Mouse (Mus musculus) neural tube, embryonic 13.5 days (tissue): Measurements from ENCODE around the gene Cflar. TPM values are rescaled to one million over a fixed set of nuclear protein-coding genes. Genes with fewer than 3 reads are reported as not detected.
"Not testable (repeated sequence)": the region's sequence is repeated elsewhere in the genome, so short reads cannot be mapped to it uniquely, and the experiment has no call there.

ENCODE experiments used
- ATAC-seq: fragments of 200-750 bp; cut with Nextera tagmentation; 2 replicates; pipeline ENCODE4 v1.8.0; 2017; ENCODE audit warnings: low read depth, mild to moderate bottlenecking, moderate TSS enrichment, moderate library complexity
- H3K27ac ChIP-seq: fragments of 300-500 bp; sonication (generic); replicated peaks from 2 replicates; pipeline ENCODE4 v1.5.1; 2015; ENCODE audit warnings: moderate library complexity, mild to moderate bottlenecking, inconsistent platforms
- H3K27me3 ChIP-seq: fragments of 300-500 bp; sonication (generic); 2 replicates; pipeline ENCODE4 v1.6.1; 2015; ENCODE audit warnings: mild to moderate bottlenecking, inconsistent platforms
- H3K36me3 ChIP-seq: fragments of 300-500 bp; sonication (generic); 2 replicates; pipeline ENCODE4 v1.6.1; 2015; ENCODE audit warnings: mild to moderate bottlenecking, inconsistent platforms
- H3K4me1 ChIP-seq: fragments of 300-500 bp; sonication (generic); replicated peaks from 2 replicates; pipeline ENCODE4 v1.6.1; 2015; ENCODE audit warnings: inconsistent platforms
- H3K4me2 ChIP-seq: fragments of 300-500 bp; sonication (generic); 2 replicates; pipeline ENCODE4 v1.6.1; 2015; ENCODE audit warnings: inconsistent platforms, mild to moderate bottlenecking, moderate library complexity
- H3K4me3 ChIP-seq: fragments of 300-500 bp; sonication (generic); 2 replicates; pipeline ENCODE4 v1.5.1; 2015; ENCODE audit warnings: mild to moderate bottlenecking, inconsistent platforms
- H3K9ac ChIP-seq: fragments of 300-500 bp; sonication (generic); 2 replicates; pipeline ENCODE4 v1.6.1; 2015; ENCODE audit warnings: moderate library complexity, mild to moderate bottlenecking, inconsistent platforms
- H3K9me3 ChIP-seq: fragments of 300-500 bp; sonication (generic); 2 replicates; pipeline ENCODE4 v1.6.1; 2016; ENCODE audit warnings: inconsistent platforms
- WGBS: fragments of 180-500 bp; shearing (Covaris S2); methylation state at CpG from one replicate; pipeline ENCODE4 v1.1.7; 2015; 5-methylcytosine and 5-hydroxymethylcytosine counted together
- polyA plus RNA-seq: library from polyadenylated mRNA; unstranded; fragments of >200 nt; fragmentation: Nextera tagmentation; extraction: Ambion mirVana; gene quantifications from 2 replicates; pipeline ENCODE4 v1.2.1, GENCODE M21; 2015

Cflar gene
- polyA plus RNA-seq, 1 experiment from 2014 or later, result 15.4 TPM

GRCm38 (mm10) chr1:58743252-58743651 is 31.9 kb downstream of the Cflar start:
- WGBS, result 95% methylated on average over 6 of the region's 6 CpGs
- Histone ChIP-seq H3K4me1 (no peaks in the 10 kb centered on the region), H3K36me3 (peaks cover 58% of the 10 kb centered on the region), H3K27ac (no peak overlapping the region), H3K4me3 (no peak overlapping the region), H3K4me2 (no peak overlapping the region), H3K27me3 (no peaks in the 10 kb centered on the region), H3K9ac (no peak overlapping the region), H3K9me3 (no peaks in the 10 kb centered on the region)
- no peak for ATAC-seq

GRCm38 (mm10) chr1:58744645-58745044 is 33.3 kb downstream of the Cflar start:
- Histone ChIP-seq H3K27ac (no peak overlapping the region), H3K4me1 (no peaks in the 10 kb centered on the region), H3K9ac (no peak overlapping the region), H3K27me3 (no peaks in the 10 kb centered on the region), H3K4me3 (no peak overlapping the region), H3K4me2 (no peak overlapping the region), H3K9me3 (no peaks in the 10 kb centered on the region), H3K36me3 (peaks cover 62% of the 10 kb centered on the region)
- no peak for ATAC-seq
- 90% methylated on average over 7 of the region's 7 CpGs for WGBS

GRCm38 (mm10) chr1:58746880-58747279 is 35.6 kb downstream of the Cflar start:
- no peak overlapping the region for H3K9ac ChIP-seq
- no peak overlapping the region for H3K4me3 ChIP-seq
- H3K9me3 ChIP-seq, result no peaks in the 10 kb centered on the region
- no peaks in the 10 kb centered on the region for H3K27me3 ChIP-seq
- no peak overlapping the region for H3K4me2 ChIP-seq
- H3K4me1 ChIP-seq, result no peaks in the 10 kb centered on the region
- no peak overlapping the region for H3K27ac ChIP-seq
- ATAC-seq, result no peak; the same call in 1 of the 2 replicates
- WGBS, result 75% methylated on average over 9 of the region's 9 CpGs
- peaks cover 41% of the 10 kb centered on the region for H3K36me3 ChIP-seq

GRCm38 (mm10) chr1:58759451-58759850 is 48.1 kb downstream of the Cflar start:
- H3K9me3 ChIP-seq, result no peaks in the 10 kb centered on the region
- WGBS, result 96% methylated on average over 3 of the region's 3 CpGs

GRCm38 (mm10) chr1:58760581-58760980 is 49.3 kb downstream of the Cflar start:
- H3K9ac ChIP-seq, result no peak overlapping the region
- H3K9me3 ChIP-seq, result no peaks in the 10 kb centered on the region
- H3K36me3 ChIP-seq, result 0 out of 2 replicates have a peak, but pooled peaks cover 7% of the 10 kb centered on the region
- ATAC-seq, result no peak
- no peak overlapping the region for H3K27ac ChIP-seq
- no peak overlapping the region for H3K4me2 ChIP-seq
- 92% methylated on average over 1 of the region's 1 CpGs for WGBS
- H3K4me1 ChIP-seq, result no peaks in the 10 kb centered on the region
- H3K4me3 ChIP-seq, result no peak overlapping the region
- H3K27me3 ChIP-seq, result no peaks in the 10 kb centered on the region

More at GRCm38 (mm10) chr1:58759451-58759850, 48.1 kb downstream of the Cflar start:
- no peak overlapping the region for H3K9ac ChIP-seq
- H3K4me2 ChIP-seq, result no peak overlapping the region
- no peaks in the 10 kb centered on the region for H3K27me3 ChIP-seq
- no peak for ATAC-seq
- no peak overlapping the region for H3K27ac ChIP-seq
- no peaks in the 10 kb centered on the region for H3K4me1 ChIP-seq
- H3K4me3 ChIP-seq, result no peak overlapping the region
- 0 out of 2 replicates have a peak, but pooled peaks cover 9% of the 10 kb centered on the region for H3K36me3 ChIP-seq

GRCm38 (mm10) chr1:58761391-58762275 is 50.3 kb downstream of the Cflar start:
- 83% methylated on average over 5 of the region's 5 CpGs for WGBS
- not testable (repeated sequence) for H3K4me2 ChIP-seq, H3K9me3 ChIP-seq, H3K36me3 ChIP-seq, H3K27me3 ChIP-seq, H3K27ac ChIP-seq, H3K9ac ChIP-seq, H3K4me1 ChIP-seq, ATAC-seq, H3K4me3 ChIP-seq

GRCm38 (mm10) chr1:58762576-58762975 is 51.3 kb downstream of the Cflar start:
- no peaks in the 10 kb centered on the region for H3K4me1 ChIP-seq
- H3K36me3 ChIP-seq, result 0 out of 2 replicates have a peak, but pooled peaks cover 7% of the 10 kb centered on the region
- H3K9me3 ChIP-seq, result no peaks in the 10 kb centered on the region
- H3K4me2 ChIP-seq, result no peak overlapping the region
- WGBS, result 84% methylated on average over 5 of the region's 5 CpGs
- H3K9ac ChIP-seq, result no peak overlapping the region
- no peak for ATAC-seq
- no peaks in the 10 kb centered on the region for H3K27me3 ChIP-seq
- no peak overlapping the region for H3K27ac ChIP-seq
- no peak overlapping the region for H3K4me3 ChIP-seq

- not testable (repeated sequence) for H3K9me3 ChIP-seq, H3K4me2 ChIP-seq, H3K4me3 ChIP-seq, H3K27me3 ChIP-seq, H3K27ac ChIP-seq, H3K4me1 ChIP-seq, ATAC-seq, H3K36me3 ChIP-seq, H3K9ac ChIP-seq
- 88% methylated on average over 4 of the region's 4 CpGs for WGBS
These were observed 55.1 kb downstream of the Cflar start for GRCm38 (mm10) chr1:58766446-58766845.

- no peak for ATAC-seq
These were observed 57.8 kb downstream of the Cflar start for GRCm38 (mm10) chr1:58769136-58769535.

GRCm38 (mm10) chr1:58769701-58770100 is 58.4 kb downstream of the Cflar start:
- 51% methylated on average over 9 of the region's 9 CpGs for WGBS
- Histone ChIP-seq H3K9me3 (no peaks in the 10 kb centered on the region), H3K27me3 (no peaks in the 10 kb centered on the region), H3K4me3 (no peak overlapping the region), H3K36me3 (no peaks in the 10 kb centered on the region), H3K27ac (no peak overlapping the region), H3K9ac (no peak overlapping the region), H3K4me2 (no peak overlapping the region), H3K4me1 (no peaks in the 10 kb centered on the region)
- no peak for ATAC-seq

More at GRCm38 (mm10) chr1:58769136-58769535, 57.8 kb downstream of the Cflar start:
- Histone ChIP-seq H3K27me3 (no peaks in the 10 kb centered on the region), H3K36me3 (no peaks in the 10 kb centered on the region), H3K4me2 (no peak overlapping the region), H3K4me1 (no peaks in the 10 kb centered on the region), H3K27ac (no peak overlapping the region), H3K4me3 (no peak overlapping the region), H3K9me3 (no peaks in the 10 kb centered on the region), H3K9ac (no peak overlapping the region)

GRCm38 (mm10) chr1:58770111-58770720 is 58.9 kb downstream of the Cflar start:
- Histone ChIP-seq H3K9me3 (no peaks in the 10 kb centered on the region), H3K27ac (no peak overlapping the region), H3K4me1 (no peaks in the 10 kb centered on the region), H3K9ac (no peak overlapping the region), H3K4me2 (no peak overlapping the region), H3K36me3 (no peaks in the 10 kb centered on the region), H3K27me3 (no peaks in the 10 kb centered on the region), H3K4me3 (no peak overlapping the region)
- ATAC-seq, result no peak
- WGBS, result 27% methylated on average over 7 of the region's 7 CpGs

GRCm38 (mm10) chr1:58772084-58772483 is 60.8 kb downstream of the Cflar start:
- no peaks in the 10 kb centered on the region for H3K4me1 ChIP-seq
- H3K4me3 ChIP-seq, result no peak overlapping the region
- no peaks in the 10 kb centered on the region for H3K36me3 ChIP-seq
- WGBS, result 71% methylated on average over 3 of the region's 3 CpGs
- H3K9ac ChIP-seq, result no peak overlapping the region
- no peak for ATAC-seq
- no peak overlapping the region for H3K27ac ChIP-seq
- H3K4me2 ChIP-seq, result no peak overlapping the region
- H3K9me3 ChIP-seq, result no peaks in the 10 kb centered on the region
- no peaks in the 10 kb centered on the region for H3K27me3 ChIP-seq
